Mouse (Mus musculus) gastrocnemius, postnatal 14 days (tissue): ENCODE results near the gene Mrm2. TPM values are rescaled to one million over a fixed set of nuclear protein-coding genes. Genes with fewer than 3 reads are reported as not detected.

Source experiments
- DNase-seq: peaks from one replicate; pipeline ENCODE4 v3.0.0; 2021; ENCODE audit warnings: mixed read lengths
- intact Hi-C: fragments of 180-260 bp; cut with DNase I; formaldehyde crosslinking; loops from one replicate; pipeline ENCODE4 v1.15.1; 2025; ENCODE audit warnings: low total_unique reads
- total RNA-seq, 2 experiments: library from RNA; stranded (reverse); gene quantifications; 2 replicates each; pipeline ENCODE4 v1.2.3; 2021

Mrm2 gene
- total RNA-seq, 2 experiments from 2014 or later = 6.9 to 7.2 TPM

DNA sequence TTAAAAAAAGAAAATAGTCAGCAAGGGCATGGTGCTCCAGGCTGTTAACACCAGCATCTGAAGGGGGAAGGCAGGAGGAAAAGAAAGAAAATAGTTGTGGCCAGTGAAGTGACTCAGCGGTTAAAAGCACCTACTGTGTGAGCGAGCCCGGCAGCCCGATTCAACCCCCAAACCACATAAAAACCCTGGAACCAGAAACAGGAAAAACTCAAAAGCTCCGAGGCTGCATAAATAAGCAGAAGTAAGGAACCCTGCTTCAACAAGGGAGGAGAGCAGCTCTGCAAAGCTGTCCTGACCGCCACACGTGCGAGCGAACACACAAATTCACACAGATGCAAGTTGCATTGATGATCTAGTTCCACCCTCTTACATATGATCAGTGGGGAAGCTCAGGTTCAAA lies 18.2 kb upstream of the Mrm2 start:
- intact Hi-C loops = no loop called here
- DNase-seq = no peak

DNA sequence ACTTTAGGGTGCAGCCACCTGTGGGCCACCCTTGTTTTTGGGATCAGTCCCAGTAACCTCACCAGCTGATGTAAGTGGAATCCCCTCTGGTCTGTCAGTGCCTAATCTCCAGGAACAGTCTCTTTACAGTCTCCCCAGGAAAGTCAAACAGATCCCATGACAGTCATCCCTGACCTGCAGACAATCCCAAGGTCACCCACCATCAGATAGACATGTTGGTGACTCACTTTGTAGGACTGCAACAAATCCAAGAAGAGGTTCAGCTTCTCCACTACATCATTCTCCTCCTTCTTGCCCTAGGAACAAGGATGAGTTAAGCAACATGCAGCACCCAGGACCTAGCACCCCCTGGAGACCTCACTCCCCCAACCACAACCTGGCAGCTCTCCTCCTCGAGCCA lies 14.4 kb upstream of the Mrm2 start:
- DNase-seq = no peak
- intact Hi-C loops = no loop called here

DNA sequence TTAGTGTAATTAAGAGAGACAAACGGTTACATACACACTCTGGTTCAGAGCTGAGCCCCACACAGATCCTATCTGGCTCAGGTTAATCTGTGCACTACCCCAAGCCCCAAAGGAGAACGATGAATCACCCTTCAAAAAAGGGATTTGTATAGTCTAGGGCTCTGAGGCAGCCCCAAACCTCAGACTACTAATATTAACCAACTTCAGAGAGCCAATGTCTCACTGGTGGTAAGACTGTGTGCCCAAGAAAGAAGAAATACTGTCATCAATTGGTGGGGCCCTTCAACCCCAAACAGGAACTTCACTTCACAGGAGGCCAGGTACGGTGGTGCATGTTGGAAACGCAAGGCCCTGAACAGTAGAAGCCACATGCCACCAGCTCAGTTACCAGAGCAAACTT lies 13.5 kb upstream of the Mrm2 start:
- intact Hi-C loops = no loop called here
- no peak for DNase-seq

- intact Hi-C loops = loop anchor here (5.0 kb wide), 1 partner anchor 64 kb away; no protein-coding TSS in a partner anchor
These were observed 11.2 kb upstream of the Mrm2 start for GRCm38 (mm10) chr5:140342880-140343279.

GRCm38 (mm10) chr5:140339836-140340235 lies 8.1 kb upstream of the Mrm2 start:
- no peak for DNase-seq
- intact Hi-C loops = loop anchor here (5.0 kb wide), 1 partner anchor 67 kb away; no protein-coding TSS in a partner anchor

More at GRCm38 (mm10) chr5:140342880-140343279, 11.2 kb upstream of the Mrm2 start:
- no peak for DNase-seq

GRCm38 (mm10) chr5:140338779-140339178 lies 7.1 kb upstream of the Mrm2 start:
- intact Hi-C loops = no loop called here
- DNase-seq = no peak

GRCm38 (mm10) chr5:140336680-140337079 lies 5.0 kb upstream of the Mrm2 start:
- intact Hi-C loops = no loop called here
- no peak for DNase-seq

DNA sequence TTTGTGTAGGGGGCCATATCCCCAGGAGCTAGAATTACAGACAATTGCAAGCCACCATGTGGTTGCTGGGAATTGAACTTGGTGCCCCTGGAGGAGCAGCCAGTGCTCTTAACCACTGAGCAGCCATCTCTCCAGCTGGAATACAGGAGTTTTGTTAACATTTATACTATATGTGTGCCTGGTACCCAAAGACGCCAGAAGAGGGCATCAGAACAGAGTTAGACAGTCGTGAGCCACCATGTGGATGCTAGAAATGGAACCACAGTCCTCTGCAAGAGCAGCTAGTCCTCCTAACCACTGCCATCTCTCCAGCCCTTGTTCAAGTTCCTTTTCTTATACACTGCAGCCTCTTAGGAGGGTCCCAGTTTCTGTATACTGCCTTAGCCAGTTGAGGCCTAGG lies 1.9 kb upstream of the Mrm2 start:
- intact Hi-C loops = loop anchor here (5.0 kb wide), 1 partner anchor 496 kb away; no protein-coding TSS in a partner anchor
- DNase-seq = no peak

- intact Hi-C loops = loop anchor here (5.0 kb wide), 1 partner anchor 495 kb away; no protein-coding TSS in a partner anchor
These were observed 821 bp upstream of the Mrm2 start for GRCm38 (mm10) chr5:140332519-140332918.

DNA sequence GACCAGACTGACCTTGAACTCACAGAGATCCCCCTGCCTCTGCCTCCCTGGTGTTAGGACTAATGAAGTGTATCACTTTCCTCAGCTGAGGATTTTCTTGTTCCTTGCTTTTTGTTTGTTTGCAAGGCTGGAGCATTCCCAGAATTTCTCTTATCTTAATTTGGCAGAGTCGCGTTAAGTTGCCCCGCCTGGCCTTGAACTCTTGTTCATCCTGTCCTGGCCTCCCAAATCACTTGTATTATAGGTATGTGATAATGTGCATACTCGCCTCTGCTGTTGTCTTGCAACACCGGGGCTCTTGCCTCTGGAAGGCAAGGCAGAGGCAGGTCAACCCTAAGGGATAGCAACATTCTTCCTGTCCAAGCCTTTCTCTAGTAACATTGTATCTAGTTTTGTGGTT lies 7.6 kb downstream of the Mrm2 start:
- intact Hi-C loops = no loop called here
- no peak for DNase-seq

More at GRCm38 (mm10) chr5:140332519-140332918, 821 bp upstream of the Mrm2 start:
- DNase-seq = no peak

- DNase-seq = no peak
- intact Hi-C loops = no loop called here
These were observed 9.7 kb downstream of the Mrm2 start for GRCm38 (mm10) chr5:140321756-140322575.

DNA sequence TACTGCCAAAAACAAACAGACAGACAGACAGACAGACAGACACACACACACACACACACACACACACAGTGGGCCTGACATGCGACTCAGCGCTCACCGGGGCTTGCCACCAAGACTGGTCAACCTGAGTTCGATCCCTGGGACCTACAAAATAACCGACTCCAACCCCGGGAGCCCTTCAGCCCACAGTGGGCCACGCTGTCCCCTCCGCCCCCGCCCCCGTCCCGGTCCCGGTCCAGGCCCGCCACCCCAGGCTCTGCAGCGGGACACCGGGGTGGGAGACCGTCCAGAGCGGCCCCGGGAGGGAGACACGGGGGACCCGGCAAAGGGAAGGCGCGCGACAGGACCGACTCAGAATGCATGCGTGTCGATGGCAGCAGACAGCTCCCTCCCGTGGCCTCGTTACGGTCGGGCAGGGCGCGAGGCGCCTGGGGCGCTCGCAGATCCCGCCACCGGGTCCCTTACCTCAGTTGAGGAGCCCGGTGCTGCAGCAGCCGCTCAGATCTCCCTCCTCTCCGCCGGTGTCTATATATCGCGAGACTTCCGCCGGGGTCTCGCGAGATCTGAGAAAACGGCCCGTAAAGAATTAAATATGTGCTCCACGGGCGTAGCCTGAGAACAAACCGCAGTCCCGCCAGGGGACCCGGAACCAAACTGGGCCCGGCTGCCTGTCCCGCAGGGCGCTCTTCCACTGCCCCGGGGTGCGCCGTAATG lies 10.5 kb downstream of the Mrm2 start, which contains the start of the genes Mad1l1 and Nudt1:
TSS of gene Mad1l1 (minus strand) at position 511 of the 714 bp plus-strand sequence.
TSS of gene Nudt1 (plus strand) at position 615 of the 714 bp plus-strand sequence.
- DNase-seq = peak; percentile 89
- intact Hi-C loops = no loop called here

DNA sequence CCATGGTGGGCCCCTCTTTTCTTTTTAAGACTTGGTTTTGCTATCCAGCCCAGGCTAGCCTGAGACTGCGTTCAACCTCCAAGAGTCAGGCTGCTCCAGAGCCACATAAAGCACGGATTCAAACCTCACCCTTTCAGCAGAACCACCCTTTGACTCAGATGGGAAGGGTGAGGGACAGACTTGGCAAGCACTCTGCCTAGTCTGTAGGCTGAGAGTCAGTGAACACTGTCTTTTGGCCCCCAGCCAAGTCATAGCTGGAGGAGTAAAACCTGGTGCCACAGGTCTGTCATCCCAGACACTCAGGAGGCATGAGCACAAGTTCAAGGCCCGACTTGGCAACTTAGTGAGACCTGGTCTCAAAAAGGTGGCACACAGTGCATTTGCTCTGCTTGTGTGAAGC lies 15.0 kb downstream of the Mrm2 start:
- intact Hi-C loops = no loop called here
- DNase-seq = no peak

DNA sequence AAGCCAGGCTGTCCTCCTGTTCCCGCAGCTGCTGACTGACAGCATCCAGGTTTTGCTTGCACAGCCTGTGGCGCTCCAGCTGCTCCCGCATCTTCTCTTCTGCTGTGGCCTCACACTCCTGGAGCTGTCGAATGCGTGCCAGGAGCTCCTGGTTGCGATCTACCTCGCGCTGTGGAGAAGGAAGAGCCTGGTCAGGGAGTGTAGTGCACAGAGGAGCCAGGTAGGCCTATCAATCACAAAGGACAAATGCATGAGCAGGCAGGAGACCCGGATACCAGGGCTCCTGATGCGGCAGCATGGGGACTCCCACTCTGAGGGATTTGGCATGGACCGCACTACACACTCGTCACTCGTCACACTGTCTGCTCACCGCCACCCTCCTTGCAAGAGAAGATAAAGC lies 24.1 kb downstream of the Mrm2 start:
- intact Hi-C loops = no loop called here

GRCm38 (mm10) chr5:140306016-140306415 lies 25.7 kb downstream of the Mrm2 start:
- intact Hi-C loops = no loop called here
- DNase-seq = no peak

More for the DNA sequence above, 24.1 kb downstream of the Mrm2 start:
- DNase-seq = no peak

DNA sequence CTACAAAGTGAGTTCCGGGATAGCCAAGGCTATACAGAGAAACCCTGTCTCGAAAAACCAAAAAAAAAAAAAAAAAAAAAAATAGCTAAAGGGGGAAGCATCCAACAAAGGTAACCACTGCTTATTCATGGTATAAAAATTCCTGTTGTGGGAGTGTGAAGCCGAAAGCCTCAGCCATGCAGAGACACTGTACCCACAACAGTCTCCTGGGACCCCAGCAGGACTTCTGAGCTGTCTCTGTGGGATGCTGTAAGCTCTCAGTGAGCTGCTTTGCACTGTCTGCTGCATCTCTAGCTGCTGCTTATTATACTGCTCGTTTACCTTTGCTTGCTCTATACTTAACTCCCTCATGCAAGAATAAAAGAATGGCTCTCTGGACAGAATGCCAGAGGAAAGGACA lies 33.4 kb downstream of the Mrm2 start:
- intact Hi-C loops = loop anchor here (10.0 kb wide), 1 partner anchor 253 kb away; no protein-coding TSS in a partner anchor

GRCm38 (mm10) chr5:140292152-140292551 lies 39.5 kb downstream of the Mrm2 start:
- peak; percentile 36 for DNase-seq
- intact Hi-C loops = loop anchor here (5.0 to 10.0 kb wide), 3 partner anchors 95 to 455 kb away; no protein-coding TSS in a partner anchor

More for the DNA sequence above, 33.4 kb downstream of the Mrm2 start:
- DNase-seq = no peak

GRCm38 (mm10) chr5:140289161-140289560 lies 42.5 kb downstream of the Mrm2 start:
- intact Hi-C loops = no loop called here
- DNase-seq = no peak

GRCm38 (mm10) chr5:140288287-140288686 lies 43.4 kb downstream of the Mrm2 start:
- DNase-seq = no peak
- intact Hi-C loops = no loop called here

DNA sequence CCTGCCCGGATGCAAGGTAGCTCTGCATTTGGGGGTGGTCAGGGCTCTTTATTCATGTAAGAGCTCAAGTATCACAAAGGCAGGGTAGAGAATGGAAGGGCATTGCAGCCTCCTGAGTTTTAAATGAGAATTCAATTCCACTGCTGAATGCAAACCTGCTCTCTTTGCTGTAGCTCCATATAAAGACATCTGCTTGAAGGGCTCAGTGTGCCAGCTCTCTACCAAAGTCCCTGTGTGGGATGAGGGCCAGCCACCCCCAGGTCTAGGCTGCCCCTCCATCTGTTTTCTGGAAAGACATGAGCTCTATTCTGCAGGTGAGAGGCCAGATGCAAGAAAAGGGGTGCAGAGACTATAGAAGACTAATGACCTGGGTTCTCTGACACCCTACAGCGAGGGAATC lies 46.9 kb downstream of the Mrm2 start:
- intact Hi-C loops = no loop called here
- DNase-seq = no peak
